Comparison of ENCODE assay signal across 10 mouse cellular contexts in the genomic region with DNA sequence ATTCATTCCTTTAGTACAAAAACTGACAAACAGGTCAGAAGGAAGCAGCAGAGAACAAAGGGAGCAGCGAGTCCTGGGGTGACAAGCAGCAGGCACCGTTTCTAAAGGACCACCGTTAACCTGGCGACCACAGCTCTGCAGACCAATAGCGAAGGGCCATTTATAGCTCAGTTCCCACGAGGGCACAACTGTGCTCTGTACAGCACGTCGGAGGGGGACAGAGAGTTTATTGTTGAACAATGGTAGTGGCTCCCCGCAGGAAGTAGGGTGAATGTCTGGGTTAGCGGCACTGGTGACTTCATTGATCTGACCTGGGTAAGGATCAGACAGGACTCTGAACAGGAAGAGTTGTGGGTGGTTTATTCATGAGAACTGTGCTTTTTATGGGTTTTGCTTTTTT.
DNase-seq lines count a peak whose midpoint lies in the region; ATAC-seq lines count a peak whose summit lies in the region.
"Had no signal": no experiment of that assay in that cellular context is flagged by ENCODE, and none has a peak within 500 bp of the region (broad histone marks: within the 10 kb centered on the region; RNA-seq: fewer than 3 reads in every experiment).

No protein-coding gene starts in this region.

- WGBS in heart, embryonic 13.5 days, result 32% methylated on average over 10 of the region's 10 CpGs
- WGBS in midbrain, embryonic 10.5 days, result 11% methylated on average over 10 of the region's 10 CpGs

- no peaks in the 10 kb centered on the region for H3K36me3 ChIP-seq in heart, embryonic 13.5 days
- H3K36me3 ChIP-seq in midbrain, embryonic 10.5 days, result no peaks in the 10 kb centered on the region
- H3K36me3 ChIP-seq: limb, embryonic 15.5 days had no signal

- no peaks in the 10 kb centered on the region for H3K9me3 ChIP-seq in heart, embryonic 13.5 days
- no peaks in the 10 kb centered on the region for H3K9me3 ChIP-seq in midbrain, embryonic 10.5 days (replicated peaks)
- H3K9me3 ChIP-seq: limb, embryonic 15.5 days had no signal

- H3K4me3 ChIP-seq in heart, embryonic 13.5 days, result no peak overlapping the region
- peak overlapping the region; percentile 5; the same call in 1 of the 2 replicates for H3K4me3 ChIP-seq in midbrain, embryonic 10.5 days
- H3K4me3 ChIP-seq: limb, embryonic 15.5 days had no signal

- no peak for ATAC-seq in heart, embryonic 13.5 days (ENCODE audit: extremely low read depth, insufficient number of reproducible peaks, low FRiP score, low TSS enrichment)

- H3K4me2 ChIP-seq in heart, embryonic 13.5 days, result peak overlapping the region; percentile 35; the same call in 1 of the 2 replicates
- H3K4me2 ChIP-seq: limb, embryonic 15.5 days had no signal

- no peaks in the 10 kb centered on the region for H3K27me3 ChIP-seq in heart, embryonic 13.5 days (replicated peaks)
- no peaks in the 10 kb centered on the region for H3K27me3 ChIP-seq in midbrain, embryonic 10.5 days (ENCODE audit: low read depth, poor library complexity, severe bottlenecking)
- H3K27me3 ChIP-seq: limb, embryonic 15.5 days had no signal

- peak overlapping the region; percentile 42; the same call in 1 of the 2 replicates for H3K9ac ChIP-seq in heart, embryonic 13.5 days
- H3K9ac ChIP-seq: limb, embryonic 15.5 days had no signal

- peaks cover 38% of the 10 kb centered on the region for H3K4me1 ChIP-seq in heart, embryonic 13.5 days
- H3K4me1 ChIP-seq in midbrain, embryonic 10.5 days, result peaks cover 33% of the 10 kb centered on the region

- H3K27ac ChIP-seq in heart, embryonic 13.5 days (replicated peaks), result peak overlapping the region; percentile 46
- H3K27ac ChIP-seq in midbrain, embryonic 10.5 days (replicated peaks), result peak overlapping the region; percentile 62
- H3K27ac ChIP-seq: limb, embryonic 15.5 days had no signal

- DNase-seq in heart, postnatal 4 days, result no peak
- peak; percentile 81 for DNase-seq in Muller cell, postnatal 12 days (ENCODE audit: inconsistent ontology term)
- DNase-seq in forelimb bud, embryonic 11.5 days (ENCODE audit: low read depth, low spot score), result peak; percentile 49
- DNase-seq in midbrain, embryonic 10.5 days (ENCODE audit: low spot score), result no peak
- DNase-seq in testis, postnatal 14 days (ENCODE audit: low spot score), result no peak
- no peak for DNase-seq in adrenal gland, adult (ENCODE audit: inconsistent age in 2 of 2, low spot score in 1 of 2)
- DNase-seq in kidney, postnatal 10 days, result no peak
- DNase-seq: cerebellum, adult 9-11 months had no signal

Comparison
In these comparisons a context has a peak if more than half of its experiments do, and no peak if none do; other contexts are left out.
1. DNase-seq: peak in Muller cell, postnatal 12 days (single experiment) and forelimb bud, embryonic 11.5 days (single experiment); none in heart, postnatal 4 days (single experiment), midbrain, embryonic 10.5 days (single experiment), testis, postnatal 14 days (single experiment), adrenal gland, adult (0 of 2) and kidney, postnatal 10 days (single experiment).